Mouse (Mus musculus): ENCODE results near the gene Patz1.

DNA sequence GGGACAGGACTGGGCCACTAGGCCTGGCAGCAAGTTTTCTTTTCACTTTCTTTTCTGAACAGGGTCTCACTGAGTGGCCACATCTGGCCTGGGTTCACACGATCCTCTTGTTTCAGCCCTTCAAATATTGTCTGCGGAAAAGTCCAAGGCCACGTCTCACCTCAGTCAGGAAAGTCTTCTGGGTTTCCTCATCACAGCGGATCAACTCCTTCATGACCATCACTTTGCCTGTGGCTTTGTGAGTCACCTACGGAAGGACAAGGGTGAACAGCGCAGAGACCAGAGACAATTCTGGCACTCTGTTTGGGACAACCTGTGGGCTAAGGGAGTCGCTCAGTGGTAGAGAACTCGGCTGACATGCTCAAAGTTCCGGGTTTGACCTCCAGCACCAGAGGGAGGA is 63.5 kb downstream of the Patz1 start:
- TF ChIP-seq CTCF (IDR thresholded peaks at IDR 0.05; ENCODE audit: low read depth, low read length) (no peak), POLR2A (IDR thresholded peaks at IDR 0.05; ENCODE audit: borderline replicate concordance, low read depth, low read length) (no peak)
